Mouse (Mus musculus): ENCODE results near the gene Cadps. TPM values are rescaled to one million over a fixed set of nuclear protein-coding genes. Genes with fewer than 3 reads are reported as not detected.

Gene Cadps
- total and polyA plus RNA-seq, 3 experiments, result 0.04 to 0.07 TPM; not detected in 1

DNA sequence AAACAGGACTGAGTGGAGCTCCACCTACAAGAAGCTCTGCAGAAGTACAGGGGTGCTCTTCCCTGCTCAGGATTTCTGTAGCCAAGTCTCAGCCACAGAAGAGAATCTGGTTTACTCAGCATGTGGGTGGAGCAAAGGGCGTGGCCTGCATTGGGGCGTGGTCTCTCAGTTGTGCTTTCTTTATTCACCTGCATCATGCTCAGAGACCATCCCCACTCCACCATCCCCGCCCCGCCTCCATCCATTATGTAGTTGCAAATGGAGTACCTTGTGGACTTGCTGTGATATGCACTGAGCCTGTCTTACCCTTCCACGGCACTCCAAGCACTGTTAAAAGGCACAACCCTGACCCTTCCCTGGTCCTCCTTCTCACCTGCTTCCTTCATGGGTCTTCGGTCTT, 271.5 kb downstream of the Cadps start:
- peaks cover 5 to 26% of the 10 kb centered on the region in 2 experiments for H3K4me1 ChIP-seq (ENCODE audit: control insufficient read depth in 1 of 2, insufficient read depth in 2 of 2)
- H3K9me3 ChIP-seq (replicated peaks; ENCODE audit: low read length), result no peaks in the 10 kb centered on the region
- no peaks in the 10 kb centered on the region for H3K79me2 ChIP-seq (replicated peaks; ENCODE audit: control insufficient read depth, extremely low read depth, insufficient read depth, poor library complexity, severe bottlenecking)
- TF ChIP-seq JUN (IDR thresholded peaks at IDR 0.05; ENCODE audit: insufficient read depth, low read depth, low read length) (no peak), JUND (conservative IDR thresholded peaks at IDR 0.05; ENCODE audit: low read depth, low read length) (no peak), PAX5 (IDR thresholded peaks at IDR 0.05; ENCODE audit: low read length) (no peak), POLR2A (IDR thresholded peaks at IDR 0.05; ENCODE audit: low read depth, low read length) (no peak), RCOR1 (conservative IDR thresholded peaks at IDR 0.05; ENCODE audit: low read depth, low read length) (no peak)
- peak; percentile 50 for DNase-seq (ENCODE audit: extremely low read depth)
- in situ Hi-C loops (cut with MboI; ENCODE audit: low pct_ligation_motif_present, low pct_unique_long_range_greater_than_20kb, low sequenced_read_pairs) (no loop called here), dilution Hi-C loops (cut with MboI; ENCODE audit: extremely low pct_ligation_motif_present, extremely low pct_unique_long_range_greater_than_20kb, low sequenced_read_pairs) (no loop called here)
- H3K27me3 ChIP-seq (replicated peaks), result no peaks in the 10 kb centered on the region
- H3K27ac ChIP-seq (ENCODE audit: insufficient read depth, low read depth), result no peak overlapping the region
- H3K4me2 ChIP-seq (ENCODE audit: insufficient read depth, low read depth, poor library complexity, severe bottlenecking), result 0 out of 2 replicates have a peak overlapping the region, but pooled peaks have one; percentile 6
- H3K9ac ChIP-seq (ENCODE audit: insufficient read depth, low read depth), result no peak overlapping the region
- H3K36me3 ChIP-seq (replicated peaks in 1 of 2; ENCODE audit: control insufficient read depth in 1 of 2, insufficient read depth in 1 of 2, low read length in 1 of 2), result no peaks in the 10 kb centered on the region
- no peak overlapping the region for H3K4me3 ChIP-seq (replicated peaks in 1 of 3; ENCODE audit: low read depth in 2 of 3, low read length in 2 of 3, poor library complexity in 1 of 3)

DNA sequence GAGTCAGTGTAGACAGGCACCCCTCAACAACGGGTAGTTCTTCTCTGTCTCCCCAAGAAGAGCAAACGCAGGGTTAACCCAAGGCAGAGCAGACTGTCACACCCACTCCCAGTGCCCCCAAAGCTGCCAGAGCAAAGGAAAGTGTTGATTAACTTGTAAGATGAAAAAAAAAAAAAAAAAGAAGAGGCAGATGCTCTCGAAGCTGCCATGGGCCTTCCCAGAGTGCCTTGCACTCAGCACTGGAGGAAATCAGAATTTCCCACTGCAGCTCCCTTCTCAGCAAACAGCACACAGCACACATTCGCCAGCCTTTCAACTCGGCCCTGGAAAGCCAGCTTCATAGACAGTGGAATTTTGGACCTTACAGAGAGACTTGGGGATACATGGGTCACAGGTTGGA, 271.9 kb downstream of the Cadps start:
- Histone ChIP-seq H3K27ac (ENCODE audit: insufficient read depth, low read depth) (no peak overlapping the region), H3K79me2 (replicated peaks; ENCODE audit: control insufficient read depth, extremely low read depth, insufficient read depth, poor library complexity, severe bottlenecking) (no peaks in the 10 kb centered on the region), H3K4me2 (ENCODE audit: insufficient read depth, low read depth, poor library complexity, severe bottlenecking) (0 out of 2 replicates have a peak overlapping the region, but pooled peaks have one; percentile 6), H3K4me1 (ENCODE audit: control insufficient read depth in 1 of 2, insufficient read depth in 2 of 2) (peaks cover 5 to 26% of the 10 kb centered on the region in 2 experiments), H3K4me3 (replicated peaks in 1 of 3; ENCODE audit: low read depth in 2 of 3, low read length in 2 of 3, poor library complexity in 1 of 3) (no peak overlapping the region), H3K9ac (ENCODE audit: insufficient read depth, low read depth) (no peak overlapping the region), H3K9me3 (replicated peaks; ENCODE audit: low read length) (no peaks in the 10 kb centered on the region), H3K27me3 (replicated peaks) (no peaks in the 10 kb centered on the region), H3K36me3 (replicated peaks in 1 of 2; ENCODE audit: control insufficient read depth in 1 of 2, insufficient read depth in 1 of 2, low read length in 1 of 2) (no peaks in the 10 kb centered on the region)
- DNase-seq (ENCODE audit: extremely low read depth), result no peak
- dilution Hi-C loops (cut with MboI; ENCODE audit: extremely low pct_ligation_motif_present, extremely low pct_unique_long_range_greater_than_20kb, low sequenced_read_pairs) (no loop called here), in situ Hi-C loops (cut with MboI; ENCODE audit: low pct_ligation_motif_present, low pct_unique_long_range_greater_than_20kb, low sequenced_read_pairs) (no loop called here)
- TF ChIP-seq JUN (IDR thresholded peaks at IDR 0.05; ENCODE audit: insufficient read depth, low read depth, low read length), result no peak

DNA sequence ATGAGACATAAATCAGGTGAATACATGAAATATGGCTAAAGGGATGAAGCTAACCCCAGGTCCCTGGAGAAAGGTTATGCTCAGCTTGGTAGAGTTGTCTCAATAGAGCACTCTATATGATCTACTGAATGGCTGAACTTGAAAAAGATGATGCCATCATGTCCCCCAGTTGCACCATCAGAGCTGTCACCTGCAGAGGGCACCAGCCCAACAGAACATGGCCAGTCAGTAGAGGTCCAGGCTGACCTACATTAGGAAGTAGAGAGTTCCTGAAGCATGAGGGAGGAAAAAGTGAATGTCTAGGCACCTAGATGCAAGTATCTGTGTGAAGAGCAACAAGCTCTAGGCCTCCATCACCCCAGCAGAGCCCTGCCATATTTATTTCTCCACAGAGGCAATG, 273.6 kb downstream of the Cadps start:
- dilution Hi-C loops (cut with MboI; ENCODE audit: extremely low pct_ligation_motif_present, extremely low pct_unique_long_range_greater_than_20kb, low sequenced_read_pairs) (no loop called here), in situ Hi-C loops (cut with MboI; ENCODE audit: low pct_ligation_motif_present, low pct_unique_long_range_greater_than_20kb, low sequenced_read_pairs) (loop anchor here (25.0 kb wide), 1 partner anchor 237 kb away; no protein-coding TSS in a partner anchor)
- no peak overlapping the region for H3K27ac ChIP-seq (ENCODE audit: insufficient read depth, low read depth)
- peaks cover 5 to 26% of the 10 kb centered on the region in 2 experiments for H3K4me1 ChIP-seq (ENCODE audit: control insufficient read depth in 1 of 2, insufficient read depth in 2 of 2)
- TF ChIP-seq PAX5 (IDR thresholded peaks at IDR 0.05; ENCODE audit: low read length), result no peak
- TF ChIP-seq CTCF (conservative IDR thresholded peaks at IDR 0.05 in 1 of 2, IDR thresholded peaks at IDR 0.05 in 1 of 2; ENCODE audit: low read depth in 2 of 2, low read length in 2 of 2), result peak in 1 of 2 experiments; percentile 54; a peak in 2 of 4 replicates
- TF ChIP-seq BHLHE40 (IDR thresholded peaks at IDR 0.05; ENCODE audit: low read depth, low read length), result no peak
- TF ChIP-seq RAD21 (IDR thresholded peaks at IDR 0.05; ENCODE audit: low read depth, low read length), result peak; percentile 30
- no peak overlapping the region for H3K9ac ChIP-seq (ENCODE audit: insufficient read depth, low read depth)
- no peaks in the 10 kb centered on the region for H3K9me3 ChIP-seq (replicated peaks; ENCODE audit: low read length)
- no peak overlapping the region for H3K4me2 ChIP-seq (ENCODE audit: insufficient read depth, low read depth, poor library complexity, severe bottlenecking)
- no peaks in the 10 kb centered on the region for H3K79me2 ChIP-seq (replicated peaks; ENCODE audit: control insufficient read depth, extremely low read depth, insufficient read depth, poor library complexity, severe bottlenecking)
- DNase-seq (ENCODE audit: extremely low read depth), result peak; percentile 48
- H3K36me3 ChIP-seq (replicated peaks in 1 of 2; ENCODE audit: control insufficient read depth in 1 of 2, insufficient read depth in 1 of 2, low read length in 1 of 2), result no peaks in the 10 kb centered on the region
- no peaks in the 10 kb centered on the region for H3K27me3 ChIP-seq (replicated peaks)
- peak overlapping the region in 1 of 3 experiments; percentile 21 for H3K4me3 ChIP-seq (replicated peaks in 1 of 3; ENCODE audit: low read depth in 2 of 3, low read length in 2 of 3, poor library complexity in 1 of 3)
